Mouse (Mus musculus) lung, postnatal 0 days (tissue): ENCODE results near the gene Dock4. TPM values are rescaled to one million over a fixed set of nuclear protein-coding genes. Genes with fewer than 3 reads are reported as not detected.
A peak's percentile ranks its signal among the peaks of the same experiment; 100 is the strongest.

Source experiments
- ATAC-seq: fragments of 200-750 bp; cut with Nextera tagmentation; 2 replicates; pipeline ENCODE4 v1.8.0; 2017; ENCODE audit warnings: moderate library complexity
- DNase-seq: peaks from one replicate; pipeline ENCODE4 v3.0.0-alpha.2; 2016; ENCODE audit warnings: low spot score
- H3K27ac ChIP-seq: fragments of 300-500 bp; sonication (generic); 2 replicates; pipeline ENCODE4 v1.5.1; 2014; ENCODE audit warnings: antibody characterized with exemption, mild to moderate bottlenecking, low read length, mixed read lengths
- H3K27me3 ChIP-seq: fragments of 300-500 bp; sonication (generic); replicated peaks from 2 replicates; pipeline ENCODE4 v1.6.1; 2014; ENCODE audit warnings: low read length, mixed read lengths; ENCODE audit not compliant: insufficient read depth
- H3K36me3 ChIP-seq: fragments of 300-500 bp; sonication (generic); 2 replicates; pipeline ENCODE4 v1.6.1; 2014; ENCODE audit warnings: low read length, mixed read lengths; ENCODE audit not compliant: insufficient read depth
- H3K4me1 ChIP-seq: fragments of 300-500 bp; sonication (generic); 2 replicates; pipeline ENCODE4 v1.6.1; 2014; ENCODE audit warnings: antibody characterized with exemption, low read depth, low read length, mixed read lengths; ENCODE audit not compliant: insufficient read depth
- H3K4me2 ChIP-seq: fragments of 300-500 bp; sonication (generic); replicated peaks from 2 replicates; pipeline ENCODE4 v1.6.1; 2014; ENCODE audit warnings: low read depth, mild to moderate bottlenecking, low read length, moderate library complexity, mixed read lengths
- H3K4me3 ChIP-seq: fragments of 300-500 bp; sonication (generic); 2 replicates; pipeline ENCODE4 v1.5.1; 2014; ENCODE audit warnings: low read depth, low read length
- H3K9ac ChIP-seq: fragments of 300-500 bp; sonication (generic); replicated peaks from 2 replicates; pipeline ENCODE4 v1.6.1; 2014; ENCODE audit warnings: low read depth, mild to moderate bottlenecking
- H3K9me3 ChIP-seq: fragments of 300-500 bp; sonication (generic); 2 replicates; pipeline ENCODE4 v1.6.1; 2016; ENCODE audit warnings: low read length, mixed read lengths
- CTCF ChIP-seq: IDR thresholded peaks from 2 replicates; pipeline ENCODE4 v1.5.1; 2016; ENCODE audit warnings: antibody characterized with exemption, mild to moderate bottlenecking
- EP300 ChIP-seq: IDR thresholded peaks from 2 replicates; pipeline ENCODE4 v1.6.1; 2016; ENCODE audit warnings: antibody characterized with exemption, mild to moderate bottlenecking, control low read depth
- WGBS: fragments of 180-500 bp; shearing (Covaris S2); extraction: QIAGEN DNeasy Blood & Tissue Kit; methylation state at CpG from one replicate; pipeline ENCODE4 v1.1.7; 2014; 5-methylcytosine and 5-hydroxymethylcytosine counted together
- polyA plus RNA-seq: library from polyadenylated mRNA; unstranded; fragments of >200 nt; fragmentation: Nextera tagmentation; extraction: Ambion mirVana; gene quantifications from 2 replicates; pipeline ENCODE4 v1.2.1, GENCODE M21; 2015

The Dock4 gene
- polyA plus RNA-seq, 1 experiment from 2014 or later: 18.5 TPM

GRCm38 (mm10) chr12:40707108-40707507 is 261.4 kb downstream of the Dock4 start:
- no peak overlapping the region for H3K27ac ChIP-seq
- no peaks in the 10 kb centered on the region for H3K4me1 ChIP-seq
- H3K9me3 ChIP-seq: no peaks in the 10 kb centered on the region
- H3K27me3 ChIP-seq: no peaks in the 10 kb centered on the region
- DNase-seq: peak; percentile 59
- 78% methylated on average over 1 of the region's 1 CpGs for WGBS
- peak; percentile 79 for ATAC-seq
- no peak for TF ChIP-seq EP300
- TF ChIP-seq CTCF: no peak
- no peak overlapping the region for H3K9ac ChIP-seq
- H3K36me3 ChIP-seq: no peaks in the 10 kb centered on the region
- no peak overlapping the region for H3K4me2 ChIP-seq
- no peak overlapping the region for H3K4me3 ChIP-seq

GRCm38 (mm10) chr12:40709094-40709493 is 263.3 kb downstream of the Dock4 start:
- TF ChIP-seq EP300: no peak
- no peak for TF ChIP-seq CTCF
- WGBS: 78% methylated on average over 2 of the region's 2 CpGs
- Histone ChIP-seq H3K9me3 (no peaks in the 10 kb centered on the region), H3K36me3 (no peaks in the 10 kb centered on the region), H3K4me2 (no peak overlapping the region), H3K4me1 (no peaks in the 10 kb centered on the region), H3K27ac (no peak overlapping the region), H3K9ac (no peak overlapping the region), H3K27me3 (no peaks in the 10 kb centered on the region), H3K4me3 (no peak overlapping the region)
- ATAC-seq (no peak), DNase-seq (no peak)

- Histone ChIP-seq H3K4me2 (no peak overlapping the region), H3K4me3 (no peak overlapping the region), H3K9me3 (no peaks in the 10 kb centered on the region), H3K27me3 (no peaks in the 10 kb centered on the region), H3K27ac (no peak overlapping the region), H3K9ac (no peak overlapping the region), H3K4me1 (no peaks in the 10 kb centered on the region), H3K36me3 (no peaks in the 10 kb centered on the region)
- DNase-seq: no peak
- TF ChIP-seq EP300: no peak
- TF ChIP-seq CTCF: no peak
- WGBS: 82% methylated on average over 3 of the region's 3 CpGs
- ATAC-seq: no peak
Measured at GRCm38 (mm10) chr12:40712235-40712634, 266.5 kb downstream of the Dock4 start.

DNA sequence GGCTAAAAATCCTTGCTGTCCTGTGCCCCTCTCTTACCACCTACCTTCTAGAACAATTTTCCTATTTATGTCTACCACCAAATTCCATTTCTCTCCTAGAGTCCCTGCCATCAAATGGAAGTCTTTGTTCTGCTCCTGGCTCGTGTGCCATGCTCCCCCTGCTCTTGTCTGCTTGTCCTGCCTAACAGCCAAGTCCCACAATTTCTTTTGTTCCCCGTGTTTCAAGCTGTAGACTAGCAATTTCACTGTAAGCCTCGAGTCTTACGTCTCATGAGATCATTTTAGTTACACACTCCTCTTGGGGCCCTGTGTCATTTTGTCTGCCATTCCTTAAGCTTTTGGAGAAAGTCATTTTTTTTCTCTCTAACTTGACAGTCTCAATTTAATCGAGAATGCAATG is 268.5 kb downstream of the Dock4 start:
- no peak for DNase-seq
- WGBS: 54% methylated on average over 5 of the region's 5 CpGs
- no peaks in the 10 kb centered on the region for H3K27me3 ChIP-seq
- no peaks in the 10 kb centered on the region for H3K4me1 ChIP-seq
- TF ChIP-seq CTCF (no peak), EP300 (no peak)
- H3K9me3 ChIP-seq: no peaks in the 10 kb centered on the region
- H3K27ac ChIP-seq: no peak overlapping the region
- H3K4me2 ChIP-seq: no peak overlapping the region
- no peak for ATAC-seq
- no peak overlapping the region for H3K9ac ChIP-seq
- H3K36me3 ChIP-seq: no peaks in the 10 kb centered on the region
- H3K4me3 ChIP-seq: no peak overlapping the region

DNA sequence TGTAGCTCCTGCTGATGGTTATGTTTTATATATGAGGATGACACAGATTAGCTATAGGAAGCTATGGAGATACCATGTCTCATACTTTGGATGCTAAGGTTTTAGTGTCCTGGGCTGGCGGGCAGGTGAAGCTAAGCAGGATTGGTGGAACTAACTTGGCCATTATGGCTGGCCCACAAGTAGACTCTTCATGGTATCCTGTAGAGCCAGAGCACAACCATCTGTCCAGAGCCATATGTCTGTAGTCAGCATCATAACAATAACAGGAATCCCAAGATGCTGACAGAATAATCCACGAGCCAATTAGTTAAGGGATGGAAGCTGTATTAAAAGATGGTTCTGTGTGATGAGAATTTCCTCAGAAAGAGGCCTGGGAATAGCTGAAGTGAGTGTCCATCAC is 269.4 kb downstream of the Dock4 start:
- Histone ChIP-seq H3K4me3 (no peak overlapping the region), H3K9me3 (no peaks in the 10 kb centered on the region), H3K4me1 (no peaks in the 10 kb centered on the region), H3K27me3 (no peaks in the 10 kb centered on the region), H3K9ac (no peak overlapping the region), H3K27ac (no peak overlapping the region), H3K4me2 (no peak overlapping the region), H3K36me3 (no peaks in the 10 kb centered on the region)
- DNase-seq (no peak), ATAC-seq (no peak)
- TF ChIP-seq CTCF: no peak
- 80% methylated on average over 2 of the region's 2 CpGs for WGBS

GRCm38 (mm10) chr12:40728373-40728772 is 282.6 kb downstream of the Dock4 start:
- ATAC-seq (no peak), DNase-seq (no peak)
- 89% methylated on average over 2 of the region's 2 CpGs for WGBS
- Histone ChIP-seq H3K27me3 (no peaks in the 10 kb centered on the region), H3K36me3 (no peaks in the 10 kb centered on the region), H3K4me2 (no peak overlapping the region), H3K27ac (no peak overlapping the region), H3K4me1 (no peaks in the 10 kb centered on the region), H3K4me3 (no peak overlapping the region), H3K9me3 (no peaks in the 10 kb centered on the region), H3K9ac (no peak overlapping the region)
- TF ChIP-seq EP300 (no peak), CTCF (no peak)

GRCm38 (mm10) chr12:40730756-40731155 is 285.0 kb downstream of the Dock4 start:
- DNase-seq (no peak), ATAC-seq (no peak)
- Histone ChIP-seq H3K27ac (no peak overlapping the region), H3K9ac (no peak overlapping the region), H3K9me3 (no peaks in the 10 kb centered on the region), H3K27me3 (no peaks in the 10 kb centered on the region), H3K4me1 (no peaks in the 10 kb centered on the region), H3K36me3 (no peaks in the 10 kb centered on the region), H3K4me2 (no peak overlapping the region), H3K4me3 (no peak overlapping the region)
- TF ChIP-seq CTCF (no peak), EP300 (no peak)
- 77% methylated on average over 3 of the region's 3 CpGs for WGBS
